Mouse (Mus musculus) spleen, postnatal 14 days (tissue): Measurements from ENCODE around the gene Plau.

Experiments used
- DNase-seq, 2 experiments: peaks; one replicate each; pipeline ENCODE4 v3.0.0; 2021 to 2022; ENCODE audit warnings: low spot score in 2 of 2

Gene Plau

GRCm38 (mm10) chr14:20844671-20845576 lies 8.5 kb downstream of the Plau start:
- no peak for DNase-seq

GRCm38 (mm10) chr14:20845577-20846088 lies 9.2 kb downstream of the Plau start:
- DNase-seq, result peak; percentile 18 to 28

- DNase-seq, result no peak
These were observed 9.8 kb downstream of the Plau start for GRCm38 (mm10) chr14:20846214-20846613.

GRCm38 (mm10) chr14:20847637-20848129 lies 11.2 kb downstream of the Plau start:
- DNase-seq, result no peak

GRCm38 (mm10) chr14:20849753-20850152 lies 13.3 kb downstream of the Plau start:
- no peak for DNase-seq

- no peak for DNase-seq
These were observed 14.0 kb downstream of the Plau start for GRCm38 (mm10) chr14:20850498-20850897.

- DNase-seq, result no peak
These were observed 15.3 kb downstream of the Plau start for GRCm38 (mm10) chr14:20851776-20852175.

GRCm38 (mm10) chr14:20861152-20861551 lies 24.7 kb downstream of the Plau start:
- DNase-seq, result no peak

- no peak for DNase-seq
These were observed 25.1 kb downstream of the Plau start for GRCm38 (mm10) chr14:20861559-20861958.

GRCm38 (mm10) chr14:20863306-20864065 lies 27.0 kb downstream of the Plau start:
- DNase-seq, result no peak

GRCm38 (mm10) chr14:20864192-20864591 lies 27.7 kb downstream of the Plau start:
- no peak for DNase-seq

GRCm38 (mm10) chr14:20865604-20866003 lies 29.1 kb downstream of the Plau start:
- DNase-seq, result no peak

GRCm38 (mm10) chr14:20866365-20866764 lies 29.9 kb downstream of the Plau start:
- no peak for DNase-seq

- DNase-seq, result no peak
These were observed 33.6 kb downstream of the Plau start for GRCm38 (mm10) chr14:20870110-20870509.

- no peak for DNase-seq
These were observed 35.0 kb downstream of the Plau start for GRCm38 (mm10) chr14:20871495-20871894.

GRCm38 (mm10) chr14:20873307-20873706 lies 36.8 kb downstream of the Plau start:
- DNase-seq, result peak; percentile 59 to 78

GRCm38 (mm10) chr14:20873931-20874330 lies 37.5 kb downstream of the Plau start:
- no peak for DNase-seq

GRCm38 (mm10) chr14:20884691-20885090 lies 48.2 kb downstream of the Plau start:
- DNase-seq, result no peak

- peak in 1 of 2 experiments; percentile 28 for DNase-seq
These were observed 48.8 kb downstream of the Plau start for GRCm38 (mm10) chr14:20885091-20885888.

GRCm38 (mm10) chr14:20886266-20886665 lies 49.8 kb downstream of the Plau start:
- peak; percentile 47 to 73 for DNase-seq

- no peak for DNase-seq
These were observed 51.2 kb downstream of the Plau start for GRCm38 (mm10) chr14:20887541-20888085.
